Mouse (Mus musculus) c-Kit-negative CD71-positive TER-119-positive erythroid progenitor cells, embryonic 14.5 days (primary cell): ENCODE measurements around the gene Cend1.
"Not testable (repeated sequence)": the region's sequence is repeated elsewhere in the genome, so short reads cannot be mapped to it uniquely, and the experiment has no call there.

ENCODE experiments used
- DNase-seq: peaks from one replicate; pipeline ENCODE4 v3.0.0-alpha.2; 2013; ENCODE audit warnings: low read depth, low spot score

Cend1 gene

GRCm38 (mm10) chr7:141430585-141431240 lies 1.4 kb upstream of the Cend1 start:
- DNase-seq = no peak

- no peak for DNase-seq
Measured at GRCm38 (mm10) chr7:141429840-141430584, 721 bp upstream of the Cend1 start.

GRCm38 (mm10) chr7:141428701-141429100 lies 590 bp downstream of the Cend1 start:
- no peak for DNase-seq

DNA sequence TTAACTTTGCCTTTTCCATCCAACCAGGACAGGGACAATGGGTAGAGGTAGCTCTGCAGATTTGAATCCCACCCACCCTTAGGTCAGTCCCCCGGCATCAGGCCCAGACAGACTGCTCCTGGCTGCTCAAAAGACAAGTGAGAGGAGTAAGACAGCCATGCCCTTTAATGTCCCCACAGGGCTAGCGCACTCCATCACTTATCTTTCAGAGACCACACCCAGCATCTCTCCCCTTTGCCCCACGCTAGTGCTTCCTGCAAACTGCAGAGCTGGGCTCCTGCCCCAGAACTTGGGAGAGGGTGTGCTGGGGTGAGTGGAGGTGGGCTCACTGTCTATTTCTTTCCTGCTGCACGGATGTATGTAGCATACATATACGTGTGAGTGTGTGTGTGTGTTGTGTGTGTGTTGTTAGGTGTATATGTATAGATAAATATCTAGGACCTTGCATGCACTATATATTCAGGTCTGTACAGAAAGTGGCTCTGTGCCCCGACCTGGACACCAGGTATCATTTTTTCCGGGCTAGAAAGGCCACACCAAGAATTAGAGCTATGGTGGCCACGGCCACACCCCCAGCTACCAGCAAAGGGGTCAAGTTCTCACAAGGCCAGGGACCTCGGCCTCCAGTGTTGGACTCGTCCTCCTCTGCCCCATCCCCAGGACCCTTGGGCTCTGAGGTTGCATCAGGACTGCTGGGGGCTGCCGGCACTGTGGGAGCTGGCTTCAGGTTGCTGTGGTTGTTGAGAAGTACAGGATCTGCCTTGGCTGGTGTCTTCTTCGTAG lies 2.2 kb downstream of the Cend1 start:
- DNase-seq = no peak

DNA sequence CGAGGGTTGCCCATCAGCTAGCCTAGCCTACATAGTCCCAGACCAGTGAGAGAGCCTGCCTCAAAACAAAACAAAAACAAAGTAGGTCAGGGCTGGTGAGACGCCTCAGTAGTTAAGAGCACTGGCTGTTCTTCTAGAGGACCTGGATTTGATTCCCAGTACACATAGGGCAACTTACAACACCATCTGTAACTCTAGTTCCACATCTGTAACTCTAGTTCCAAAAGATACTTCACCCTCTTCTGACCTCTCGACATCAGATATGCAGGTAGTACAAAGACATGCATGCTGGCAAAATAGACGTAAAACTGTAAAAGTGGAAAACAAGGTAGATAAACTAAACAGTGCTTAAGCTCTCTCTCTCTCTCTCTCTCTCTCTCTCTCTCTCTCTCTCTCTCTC lies 5.5 kb downstream of the Cend1 start:
- no peak for DNase-seq

DNA sequence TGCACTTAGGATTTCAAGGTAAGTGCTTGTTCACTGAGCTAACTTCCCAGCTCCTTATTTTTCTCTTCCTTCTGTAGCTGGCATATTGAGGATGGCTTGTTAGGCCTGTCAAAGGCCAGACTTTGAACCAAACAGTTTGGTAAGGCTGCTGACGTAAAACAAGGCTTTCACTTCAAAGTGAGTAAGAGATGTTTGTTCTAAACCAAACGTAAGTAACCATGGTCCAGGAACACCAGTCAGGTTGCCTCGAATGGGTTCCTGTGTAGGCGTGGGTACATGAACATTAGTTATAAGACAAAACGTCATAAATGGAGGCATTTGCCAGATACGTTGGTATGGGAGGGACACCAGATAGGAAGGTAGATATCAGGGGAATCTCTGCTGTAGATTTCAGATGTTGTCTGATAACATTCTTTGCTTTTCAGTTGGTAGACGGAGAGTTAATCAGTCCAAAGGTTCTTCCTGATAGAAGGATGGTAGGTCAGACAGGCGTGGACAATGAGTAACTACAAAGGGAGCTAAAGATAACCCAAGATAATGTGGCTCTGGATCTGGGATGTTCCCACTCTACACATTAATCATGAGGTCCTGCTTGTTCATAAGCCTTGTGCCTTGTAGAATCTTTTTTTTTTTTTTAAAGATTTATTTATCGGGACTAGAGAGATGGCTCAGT lies 9.1 kb downstream of the Cend1 start:
- DNase-seq = no peak

DNA sequence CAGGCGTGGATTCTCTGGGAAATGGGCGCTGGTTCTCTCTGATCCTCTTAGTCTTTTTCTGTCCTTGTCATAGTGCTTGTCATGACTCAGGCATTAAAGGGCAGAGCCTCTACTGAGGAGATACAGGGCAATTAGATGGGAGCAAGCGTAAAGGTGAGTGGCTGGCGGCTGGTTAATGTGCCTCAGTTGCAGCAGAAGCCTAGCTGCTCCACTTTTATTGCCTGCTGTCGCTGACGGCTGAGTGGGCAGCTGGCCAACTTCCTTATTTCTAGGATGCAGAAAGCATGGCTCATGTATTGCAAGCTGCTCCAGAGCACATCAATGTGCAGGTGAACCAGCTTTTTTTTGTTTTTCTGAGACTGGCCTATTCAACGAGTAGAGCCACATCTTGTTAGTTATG lies 10.3 kb downstream of the Cend1 start:
- no peak for DNase-seq

- no peak for DNase-seq
Measured at GRCm38 (mm10) chr7:141417731-141418681, 11.3 kb downstream of the Cend1 start.

GRCm38 (mm10) chr7:141416144-141416841 lies 13.0 kb downstream of the Cend1 start:
- no peak for DNase-seq

DNA sequence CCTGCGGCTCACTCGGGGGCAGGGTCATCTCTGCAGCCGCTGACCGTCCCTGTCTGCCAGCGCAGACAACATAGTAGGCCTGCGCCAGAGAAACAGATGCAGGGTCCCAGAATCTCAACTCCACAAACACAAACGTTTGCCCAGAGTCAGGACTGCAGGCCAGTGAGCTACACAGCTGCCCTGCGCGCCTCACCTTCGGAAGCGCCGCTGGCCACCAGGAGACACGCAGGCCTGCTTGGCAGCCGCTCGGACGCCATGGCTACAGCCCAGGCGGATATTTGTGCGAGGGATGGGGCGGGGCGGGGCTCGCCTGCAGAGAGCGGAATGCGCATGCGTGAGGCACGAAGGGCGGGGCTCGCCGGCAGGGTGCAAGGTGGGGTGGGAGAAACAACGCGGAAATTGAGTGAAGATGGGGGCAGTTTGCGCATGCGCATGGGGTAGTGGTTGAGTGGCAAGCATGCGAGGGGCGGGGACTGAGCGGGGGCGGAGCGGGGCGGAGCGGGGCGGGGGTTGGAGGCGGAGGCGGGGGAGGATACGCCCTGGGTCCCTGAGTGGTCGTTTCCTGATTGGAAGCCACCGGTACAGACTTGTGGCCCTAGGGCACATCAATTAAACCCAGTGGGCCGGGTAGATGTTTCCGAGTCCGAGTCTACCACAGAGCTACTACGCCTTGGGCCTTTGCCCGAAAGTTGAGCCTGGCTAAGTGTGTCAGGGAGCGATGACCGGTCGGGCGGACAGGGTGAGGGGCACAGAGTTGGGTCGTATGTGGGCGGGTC lies 15.3 kb downstream of the Cend1 start, which contains the start of gene Gatd1:
Gene Gatd1, minus strand, starts transcription at position 328 of the 776 bp plus-strand sequence.
- DNase-seq = peak; percentile 99

DNA sequence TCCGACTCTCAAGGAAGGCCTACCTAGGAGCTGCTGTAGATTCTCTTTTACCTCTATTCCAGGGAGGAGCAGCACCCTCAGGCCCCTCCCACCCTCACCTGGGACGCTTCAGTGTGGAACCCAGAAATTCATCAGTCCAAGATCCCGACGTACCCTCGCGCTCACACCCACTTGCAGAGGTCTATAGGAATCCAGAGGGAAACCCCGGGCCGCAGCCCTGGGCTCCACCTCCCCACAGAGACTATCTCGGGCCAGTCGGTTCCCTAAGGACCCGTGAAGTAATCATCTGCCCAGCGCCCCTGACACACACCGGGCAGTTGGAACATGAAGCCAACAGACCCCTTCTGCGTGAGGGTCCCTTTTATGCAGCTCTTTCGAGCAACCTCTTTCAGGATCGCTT lies 16.0 kb downstream of the Cend1 start:
- DNase-seq = no peak

GRCm38 (mm10) chr7:141411667-141412066 lies 17.6 kb downstream of the Cend1 start:
- no peak for DNase-seq

GRCm38 (mm10) chr7:141410631-141411030 lies 18.7 kb downstream of the Cend1 start:
- no peak for DNase-seq

- DNase-seq = peak; percentile 72
Measured at GRCm38 (mm10) chr7:141408833-141409232, 20.5 kb downstream of the Cend1 start.

DNA sequence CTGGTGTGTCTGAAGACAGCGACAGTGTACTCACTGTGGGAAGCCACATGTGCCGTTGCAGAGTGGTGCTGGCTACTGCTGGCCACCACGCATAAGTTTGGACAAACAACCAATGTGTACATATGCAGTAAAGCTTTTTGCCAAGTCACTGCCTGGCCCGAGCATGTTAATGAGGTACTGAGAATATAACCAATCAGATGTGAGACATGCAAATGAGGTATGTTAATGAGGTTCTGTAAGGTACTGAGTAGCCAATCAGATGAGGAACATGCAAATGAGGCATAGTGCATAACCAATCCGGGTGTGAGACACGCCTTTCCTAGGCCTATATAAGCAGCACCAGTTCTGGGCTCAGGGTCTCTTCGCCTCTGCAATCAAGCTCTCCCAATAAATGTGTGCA lies 21.6 kb downstream of the Cend1 start:
- DNase-seq = not testable (repeated sequence)

DNA sequence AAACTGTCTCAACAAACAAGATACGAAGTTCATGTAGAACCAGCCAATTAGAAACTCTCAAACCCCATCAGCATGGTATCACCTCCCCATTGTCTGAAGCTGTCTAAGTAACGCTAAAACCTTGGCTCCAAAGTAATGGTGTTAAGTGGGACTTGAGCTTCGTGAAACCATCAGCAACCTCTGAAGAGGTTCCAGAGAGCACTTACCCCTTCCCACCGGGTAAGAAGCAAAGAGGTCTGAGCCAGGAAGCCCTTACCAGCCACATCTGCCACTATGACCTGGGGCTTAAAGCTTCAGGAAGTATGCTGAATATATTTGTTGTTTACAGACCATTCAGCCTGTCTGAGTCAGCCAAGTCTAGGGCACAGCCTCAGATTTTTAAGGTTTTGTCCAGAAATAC lies 23.8 kb downstream of the Cend1 start:
- DNase-seq = no peak

- DNase-seq = no peak
Measured at GRCm38 (mm10) chr7:141403305-141403704, 26.0 kb downstream of the Cend1 start.

GRCm38 (mm10) chr7:141395348-141395747 lies 33.9 kb downstream of the Cend1 start:
- no peak for DNase-seq

DNA sequence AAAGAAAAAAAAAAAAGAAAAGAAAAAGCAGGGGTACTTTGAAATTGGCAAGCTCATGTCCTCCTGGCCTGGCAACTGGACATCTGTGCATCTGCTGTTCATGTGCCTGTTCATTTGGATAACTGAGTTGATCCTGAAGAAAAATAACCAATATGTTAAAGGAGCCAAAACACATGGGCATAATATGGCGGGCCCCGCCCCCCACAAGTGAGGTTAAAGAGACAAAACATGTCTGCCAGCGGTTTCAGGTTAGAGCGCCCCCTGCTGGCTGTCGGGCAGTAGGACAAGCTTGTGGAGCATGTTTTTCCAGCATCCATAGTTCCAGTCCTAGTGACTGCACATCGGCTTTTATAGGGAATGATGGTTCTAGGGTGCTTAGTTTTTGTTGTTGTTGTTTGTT lies 34.5 kb downstream of the Cend1 start:
- peak; percentile 81 for DNase-seq
